Mouse (Mus musculus) B cell, adult 67 days (primary cell): ENCODE measurements around the gene Ecel1. TPM values are rescaled to one million over a fixed set of nuclear protein-coding genes. Genes with fewer than 3 reads are reported as not detected.

Source experiments
- total RNA-seq, 2 experiments: library from RNA; stranded (reverse); gene quantifications; 4 replicates each; pipeline ENCODE4 v1.2.4; 2023

Gene Ecel1
- total RNA-seq = not detected

GRCm38 (mm10) chr1:87156199-87156587, at the start of gene Ecel1:
Ecel1 (minus strand) TSS chr1:87156521.

DNA sequence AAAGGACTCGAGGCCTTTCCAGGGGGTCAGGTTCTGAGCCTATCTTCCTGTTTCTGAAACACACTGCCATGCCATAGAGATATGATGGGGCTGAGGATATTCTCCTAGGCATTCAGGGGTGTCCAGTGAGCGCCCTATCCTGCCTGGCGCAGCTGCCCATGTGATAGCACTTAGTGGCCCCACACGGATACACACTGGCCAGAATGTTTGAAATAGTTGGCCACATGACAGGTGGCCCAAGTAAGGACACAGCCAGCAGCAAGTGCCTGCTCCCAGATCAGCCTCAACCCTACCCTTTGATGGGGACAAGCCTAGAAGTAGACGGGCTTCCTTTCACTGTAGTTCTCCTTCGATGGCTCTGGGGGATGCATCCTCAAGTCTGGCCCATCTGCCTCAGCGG, 48.1 kb upstream of the Ecel1 start, which contains the start of gene Chrng:
Gene Chrng, plus strand, starts transcription at position 193 of the 400 bp plus-strand sequence.

GRCm38 (mm10) chr1:87190429-87190828, 34.1 kb upstream of the Ecel1 start, which contains the start of gene Chrnd:
Chrnd (plus strand) TSS chr1:87190607.

DNA sequence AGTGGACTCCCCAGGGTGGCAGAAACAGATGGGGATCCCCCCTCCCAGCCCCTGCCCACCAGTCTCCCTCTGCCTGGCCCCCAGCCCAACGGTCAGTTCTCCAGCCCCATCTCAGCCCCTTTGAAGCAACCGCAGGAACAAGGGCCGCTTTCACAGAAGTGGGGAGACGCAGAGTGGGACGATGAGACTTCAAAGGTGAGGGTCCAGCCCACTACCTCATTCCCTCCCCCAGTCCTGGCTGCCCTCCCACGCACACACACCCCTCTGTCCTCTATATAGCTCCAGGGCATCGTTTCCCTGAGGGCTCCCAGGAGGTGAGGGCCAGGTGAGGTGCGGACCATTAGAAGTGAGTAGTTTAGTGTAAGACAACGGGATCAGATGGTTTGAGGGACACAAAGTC, 26.7 kb upstream of the Ecel1 start, which contains the start of gene Prss56:
Gene Prss56, plus strand, starts transcription at position 301 of the 400 bp plus-strand sequence.

DNA sequence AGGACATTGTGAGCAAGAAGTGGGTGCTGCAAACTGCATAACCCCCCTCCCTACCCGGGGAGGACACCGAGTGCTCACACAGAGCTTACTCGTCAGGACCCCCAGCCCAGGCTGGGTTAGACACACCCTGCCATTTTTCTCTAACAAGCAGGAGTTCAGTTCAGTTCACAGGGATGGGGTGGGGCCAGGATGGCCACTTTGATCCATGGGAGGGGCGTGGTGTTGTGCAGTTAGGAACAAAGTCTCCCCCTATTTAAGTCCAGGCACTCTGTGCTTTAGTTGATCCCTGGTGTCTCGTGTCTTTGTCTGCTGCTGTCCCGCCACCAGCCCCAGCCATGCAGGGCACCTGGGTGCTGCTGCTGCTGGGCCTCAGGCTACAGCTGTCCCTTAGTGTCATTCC, 31.6 kb downstream of the Ecel1 start, which contains the start of gene Akp3:
Gene Akp3, plus strand, starts transcription at position 301 of the 400 bp plus-strand sequence.

GRCm38 (mm10) chr1:87101411-87101810, 54.9 kb downstream of the Ecel1 start, which contains the start of gene Alpi:
Alpi (minus strand) TSS chr1:87101606.

Other genes starting within 250 kb of the Ecel1 start
- gene Alppl2, start 66.6 kb downstream of the Ecel1 start, total RNA-seq = not detected
- gene Alpi, start 54.9 kb downstream of the Ecel1 start, total RNA-seq = not detected
- gene Akp3, start 31.5 kb downstream of the Ecel1 start, total RNA-seq = not detected
- not detected for gene Prss56, start 26.8 kb upstream of the Ecel1 start, total RNA-seq
- gene Chrnd, start 34.1 kb upstream of the Ecel1 start, total RNA-seq = not detected
- not detected for gene Chrng, start 48.1 kb upstream of the Ecel1 start, total RNA-seq
- 100 to 1,000 TPM; 100 to 104 TPM for gene Eif4e2, start 57.4 kb upstream of the Ecel1 start, total RNA-seq
- not detected for gene Efhd1, start 107.8 kb upstream of the Ecel1 start, total RNA-seq
- gene Gigyf2, start 170.5 kb upstream of the Ecel1 start, total RNA-seq = 100 to 1,000 TPM; 137 to 143 TPM
- gene Kcnj13, start 238.2 kb upstream of the Ecel1 start, total RNA-seq = not detected